Mouse (Mus musculus): ENCODE results near the gene Manba.

DNA sequence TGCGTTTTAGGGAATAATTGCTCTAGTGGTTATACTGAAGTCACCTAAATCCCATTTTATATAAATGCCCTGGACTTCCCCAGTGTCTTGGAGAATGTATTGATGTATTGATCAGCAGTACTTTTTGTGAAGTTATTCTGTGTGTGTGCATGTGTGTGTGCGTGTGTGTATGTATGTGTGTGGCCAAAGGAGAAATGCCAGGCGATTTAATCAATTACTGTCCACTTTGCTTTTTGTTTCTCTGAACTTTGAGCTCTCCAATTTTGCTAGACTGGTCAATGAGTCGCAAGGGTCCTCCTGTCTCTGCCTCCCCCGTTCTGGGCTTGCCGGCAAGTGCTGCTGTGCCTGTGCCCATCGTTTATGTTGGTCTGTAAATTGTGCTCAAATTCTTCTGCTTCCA is 22.1 kb downstream of the Manba start:
- TF ChIP-seq CTCF (conservative IDR thresholded peaks at IDR 0.05 in 1 of 2, IDR thresholded peaks at IDR 0.05 in 1 of 2; ENCODE audit: low read depth in 2 of 2, low read length in 2 of 2) (no peak), RAD21 (IDR thresholded peaks at IDR 0.05; ENCODE audit: low read depth, low read length) (no peak), POLR2A (IDR thresholded peaks at IDR 0.05; ENCODE audit: low read depth, low read length) (no peak), TBP (conservative IDR thresholded peaks at IDR 0.05; ENCODE audit: low read depth, low read length) (no peak), MYC (IDR thresholded peaks at IDR 0.05; ENCODE audit: low read depth, low read length) (no peak)

Data from CH12.LX (cell line).